In genomic region chr4:118354289-118354688, GRCm38 (mm10) we compare ENCODE assay signal across 17 mouse cellular contexts.
"Had no signal": no experiment of that assay in that cellular context is flagged by ENCODE, and none has a peak within 500 bp of the region (broad histone marks: within the 10 kb centered on the region; RNA-seq: fewer than 3 reads in every experiment).

No protein-coding gene starts in this region.

- DNase-seq: liver, postnatal 0 days; lung, adult 2 months; lung, postnatal 14 days; lung, postnatal 36 days; right cerebral cortex, postnatal 14 days; thymus, adult 2 months; thymus, postnatal 25 days; thymus, postnatal 4 days had no signal

- H3K9me3 ChIP-seq: lung, embryonic 15.5 days; midbrain, embryonic 13.5 days; midbrain, embryonic 15.5 days; neural tube, embryonic 12.5 days; stomach, embryonic 15.5 days had no signal

- ATAC-seq: liver, postnatal 0 days; lung, postnatal 0 days; midbrain, embryonic 13.5 days; midbrain, embryonic 15.5 days had no signal

- H3K27me3 ChIP-seq: lung, embryonic 15.5 days; midbrain, embryonic 13.5 days; midbrain, embryonic 15.5 days; neural tube, embryonic 12.5 days; stomach, embryonic 15.5 days had no signal

- H3K27ac ChIP-seq: lung, embryonic 15.5 days; macrophage; midbrain, embryonic 13.5 days; midbrain, embryonic 15.5 days; neural tube, embryonic 12.5 days; stomach, embryonic 15.5 days; stomach, postnatal 0 days had no signal

- H3K9ac ChIP-seq: liver, postnatal 0 days; lung, embryonic 15.5 days; midbrain, embryonic 13.5 days; midbrain, embryonic 15.5 days; neural tube, embryonic 12.5 days; stomach, embryonic 15.5 days had no signal

- H3K36me3 ChIP-seq: lung, embryonic 15.5 days; midbrain, embryonic 13.5 days; midbrain, embryonic 15.5 days; neural tube, embryonic 12.5 days; stomach, embryonic 15.5 days had no signal

- H3K4me2 ChIP-seq: lung, embryonic 15.5 days; midbrain, embryonic 11.5 days; midbrain, embryonic 13.5 days; midbrain, embryonic 15.5 days; neural tube, embryonic 12.5 days; stomach, embryonic 15.5 days had no signal

- H3K4me3 ChIP-seq: lung, embryonic 15.5 days; midbrain, embryonic 13.5 days; midbrain, embryonic 15.5 days; neural tube, embryonic 12.5 days; stomach, embryonic 15.5 days had no signal
